Mouse (Mus musculus): ENCODE results near the gene Cab39l.

DNA sequence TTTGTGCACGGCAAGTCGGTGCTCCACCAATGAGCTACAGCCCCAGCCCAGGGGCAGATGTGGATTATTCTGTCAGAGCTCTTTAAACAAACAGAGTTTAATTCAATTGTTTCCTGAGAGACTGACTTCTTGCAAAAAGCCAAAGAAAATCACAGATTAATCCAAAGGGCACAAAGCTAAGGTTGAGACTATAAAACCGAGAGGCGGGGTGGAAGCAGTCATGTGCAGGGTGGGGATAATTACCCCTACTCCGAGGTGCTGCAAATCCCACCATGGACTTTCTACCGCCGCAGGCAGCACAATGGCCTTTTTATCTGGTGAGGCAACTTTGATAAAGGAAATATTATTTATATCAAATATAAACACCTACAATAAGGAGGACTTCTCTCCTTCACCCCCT, 176.0 kb downstream of the Cab39l start:
- no peak for TF ChIP-seq POLR2A (IDR thresholded peaks at IDR 0.05; ENCODE audit: borderline replicate concordance, low read depth, low read length)
- TF ChIP-seq CTCF (IDR thresholded peaks at IDR 0.05; ENCODE audit: low read depth, low read length) = no peak
